Mouse (Mus musculus) heart, postnatal 14 days (tissue): Measurements from ENCODE around the gene Cyp2b19. TPM values are rescaled to one million over a fixed set of nuclear protein-coding genes. Genes with fewer than 3 reads are reported as not detected.
"Not testable (repeated sequence)": the region's sequence is repeated elsewhere in the genome, so short reads cannot be mapped to it uniquely, and the experiment has no call there.

Experiments used
- DNase-seq, 2 experiments: peaks; one replicate each; pipeline ENCODE4 v3.0.0; 2021 to 2022
- intact Hi-C: fragments of 180-260 bp; cut with DNase I; formaldehyde crosslinking; loops from one replicate; pipeline ENCODE4 v1.15.1; 2025
- long read RNA-seq, 2 experiments: library from polyadenylated mRNA; stranded (forward); transcript quantifications; one replicate each; pipeline ENCODE4 v2.0.0; 2021
- total RNA-seq, 2 experiments: library from RNA; stranded (reverse); gene quantifications; 2 replicates each; pipeline ENCODE4 v1.2.3; 2021

The Cyp2b19 gene
- total RNA-seq = not detected
- long read RNA-seq, experiment 1 = 0 reads
- long read RNA-seq, experiment 2 = 0 reads

DNA sequence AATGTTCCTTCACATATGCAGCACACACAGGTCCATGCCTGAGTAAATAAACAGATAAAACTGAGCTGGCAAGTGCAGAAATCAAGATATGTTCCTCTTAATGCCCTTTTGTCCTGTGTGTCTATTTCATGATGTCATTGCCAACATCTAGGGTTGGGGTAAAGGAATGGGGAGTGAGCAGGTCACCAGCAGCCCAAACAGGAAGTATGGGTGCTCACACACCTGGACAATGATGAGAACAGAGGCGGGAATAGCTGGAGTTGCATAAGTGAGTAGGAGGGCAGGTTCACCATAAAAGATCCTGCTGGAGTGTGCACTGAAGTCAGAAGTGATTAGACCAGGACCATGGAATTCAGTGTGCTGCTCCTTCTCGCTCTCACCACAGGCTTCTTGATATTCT lies at the start of gene Cyp2b19:
Cyp2b19 (plus strand) TSS at position 301 of the 400 bp plus-strand sequence.
- no peak for DNase-seq
- intact Hi-C loops = no loop called here

DNA sequence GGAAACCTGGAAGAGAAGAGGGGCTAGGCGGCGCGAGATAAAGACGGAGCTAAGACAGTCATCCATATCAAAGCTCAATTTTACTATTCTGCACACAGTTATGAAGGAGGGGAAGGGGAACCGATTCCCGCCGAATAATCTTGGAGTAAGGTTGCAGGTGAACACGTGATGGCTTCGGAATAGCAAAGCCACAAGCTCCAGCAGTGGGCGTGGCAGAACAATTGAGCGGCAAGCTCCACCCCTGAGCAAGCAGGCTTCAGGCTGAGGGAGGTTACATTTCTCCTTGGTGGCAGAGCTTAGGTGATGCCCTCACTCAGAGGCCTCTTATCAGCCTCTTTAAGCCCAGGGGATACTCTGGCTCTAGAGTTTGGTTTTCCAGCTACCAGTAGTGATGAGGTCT lies 45.9 kb upstream of the Cyp2b19 start:
- intact Hi-C loops = no loop called here
- no peak for DNase-seq

DNA sequence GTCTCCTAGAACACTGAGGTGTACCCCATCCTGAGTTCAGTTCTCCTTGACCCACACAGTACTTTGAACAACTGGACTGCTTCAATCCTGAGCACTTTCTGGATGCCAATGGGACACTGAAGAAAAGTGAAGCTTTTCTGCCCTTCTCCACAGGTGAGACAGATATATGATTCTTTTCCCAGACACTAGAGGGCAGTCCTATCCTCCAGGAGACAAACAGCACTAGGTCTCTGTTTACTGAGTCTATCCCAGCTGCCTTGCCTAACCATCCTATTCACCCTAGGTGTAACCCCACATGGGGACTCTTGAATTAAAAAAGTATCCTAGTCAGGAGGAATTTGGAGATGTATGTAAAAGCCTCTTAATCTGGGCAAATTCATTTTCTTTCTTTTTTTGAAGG lies 18.0 kb upstream of the Cyp2b19 start:
- DNase-seq = no peak
- intact Hi-C loops = no loop called here

GRCm38 (mm10) chr7:26743948-26744347 lies 13.0 kb upstream of the Cyp2b19 start:
- intact Hi-C loops = no loop called here
- no peak for DNase-seq

GRCm38 (mm10) chr7:26745486-26745885 lies 11.5 kb upstream of the Cyp2b19 start:
- no peak for DNase-seq
- intact Hi-C loops = no loop called here

DNA sequence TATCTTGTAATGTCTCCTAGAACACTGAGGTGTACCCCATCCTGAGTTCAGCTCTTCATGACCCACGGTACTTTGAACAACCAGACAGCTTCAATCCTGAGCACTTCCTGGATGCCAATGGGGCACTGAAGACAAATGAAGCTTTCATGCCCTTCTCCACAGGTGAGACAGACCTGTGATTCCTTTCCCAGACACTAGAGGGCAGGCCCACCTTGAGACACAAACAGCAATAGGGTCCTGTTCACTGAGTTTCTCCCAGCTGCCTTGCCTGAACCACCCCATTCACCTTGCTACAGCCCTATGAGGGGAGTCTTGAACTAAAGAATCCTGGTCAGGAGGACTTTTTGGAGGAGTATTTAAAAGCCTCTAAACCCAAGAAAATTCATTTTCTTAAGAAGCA lies 10.1 kb downstream of the Cyp2b19 start:
- intact Hi-C loops = no loop called here
- DNase-seq = peak in 1 of 2 experiments; percentile 8

- intact Hi-C loops = loop anchor here (10.0 kb wide), 1 partner anchor 355 kb away; no protein-coding TSS in a partner anchor
- DNase-seq = no peak
These were observed 13.0 kb downstream of the Cyp2b19 start for GRCm38 (mm10) chr7:26769881-26770470.

GRCm38 (mm10) chr7:26772866-26773586 lies 16.1 kb downstream of the Cyp2b19 start:
- DNase-seq = no peak
- intact Hi-C loops = loop anchor here (10.0 kb wide), 1 partner anchor 352 kb away; no protein-coding TSS in a partner anchor

DNA sequence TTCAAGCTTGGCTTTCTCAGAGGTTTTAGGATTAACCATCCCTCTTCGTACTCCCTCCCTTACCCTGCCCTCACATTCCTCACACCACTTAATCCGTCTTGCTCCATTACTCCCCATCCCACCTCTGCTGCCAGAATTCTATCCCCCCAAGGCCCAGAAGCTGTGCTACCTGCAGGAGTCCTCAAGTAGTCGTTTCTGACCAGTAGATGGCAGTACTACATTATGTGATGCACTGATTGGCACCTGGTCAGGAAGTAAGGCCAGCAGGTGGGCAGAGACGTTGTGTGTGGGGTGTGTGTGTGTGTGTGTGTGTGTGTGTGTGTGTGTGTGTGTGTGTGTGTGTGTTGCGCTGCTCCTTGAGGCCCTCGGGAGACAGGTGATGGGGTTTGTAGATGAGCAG lies 18.9 kb downstream of the Cyp2b19 start:
- no peak for DNase-seq
- intact Hi-C loops = loop anchor here (5.0 to 10.0 kb wide), 2 partner anchors 349 to 501 kb away; no protein-coding TSS in a partner anchor

GRCm38 (mm10) chr7:26777806-26778205 lies 20.9 kb downstream of the Cyp2b19 start:
- no peak for DNase-seq
- intact Hi-C loops = loop anchor here (5.0 to 10.0 kb wide), 2 partner anchors 347 to 499 kb away; no protein-coding TSS in a partner anchor

DNA sequence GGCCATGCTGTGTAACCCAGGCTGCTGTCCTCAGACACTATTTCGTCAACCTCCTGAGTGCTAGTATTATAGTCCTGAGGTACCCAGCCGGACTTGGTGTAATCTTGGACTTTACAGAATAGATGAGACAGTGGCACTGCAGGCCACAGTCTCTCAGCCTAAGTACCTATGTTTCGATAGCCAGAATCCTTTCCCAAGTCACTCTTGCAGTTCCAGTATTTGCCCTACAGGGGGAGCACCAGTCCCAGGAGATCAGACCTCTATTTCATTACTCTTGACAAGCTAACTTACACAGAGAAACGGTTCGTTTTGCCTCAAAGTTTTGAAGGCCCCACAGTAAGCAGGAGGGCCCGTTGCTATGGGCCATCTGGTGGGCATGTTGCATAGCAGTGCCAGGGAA lies 21.5 kb downstream of the Cyp2b19 start:
- DNase-seq = peak in 1 of 2 experiments; percentile 36
- intact Hi-C loops = loop anchor here (5.0 to 10.0 kb wide), 2 partner anchors 346 to 499 kb away; no protein-coding TSS in a partner anchor

- intact Hi-C loops = loop anchor here (5.0 to 10.0 kb wide), 2 partner anchors 345 to 497 kb away; no protein-coding TSS in a partner anchor
- no peak for DNase-seq
These were observed 23.0 kb downstream of the Cyp2b19 start for GRCm38 (mm10) chr7:26779799-26780416.

DNA sequence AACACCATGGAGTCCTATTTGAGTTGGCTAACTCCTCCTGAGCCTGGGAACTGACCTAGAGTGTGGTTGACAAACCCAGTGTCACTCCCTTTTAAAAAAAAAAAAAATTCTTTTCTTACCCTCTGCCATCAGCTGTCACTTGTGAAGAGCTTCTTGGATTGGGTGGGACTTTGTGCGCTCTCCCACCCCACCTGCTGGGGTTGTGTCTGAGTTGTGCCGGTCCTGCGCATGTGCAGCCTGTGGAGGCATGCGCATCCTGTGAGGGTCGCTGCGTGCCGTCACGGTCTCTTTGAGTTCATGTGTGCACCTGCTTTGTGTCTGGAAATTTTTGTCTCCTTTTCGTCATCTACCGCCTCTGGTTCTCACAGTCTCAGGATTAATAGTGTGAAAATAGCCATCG lies 23.6 kb downstream of the Cyp2b19 start:
- DNase-seq = no peak
- intact Hi-C loops = no loop called here

DNA sequence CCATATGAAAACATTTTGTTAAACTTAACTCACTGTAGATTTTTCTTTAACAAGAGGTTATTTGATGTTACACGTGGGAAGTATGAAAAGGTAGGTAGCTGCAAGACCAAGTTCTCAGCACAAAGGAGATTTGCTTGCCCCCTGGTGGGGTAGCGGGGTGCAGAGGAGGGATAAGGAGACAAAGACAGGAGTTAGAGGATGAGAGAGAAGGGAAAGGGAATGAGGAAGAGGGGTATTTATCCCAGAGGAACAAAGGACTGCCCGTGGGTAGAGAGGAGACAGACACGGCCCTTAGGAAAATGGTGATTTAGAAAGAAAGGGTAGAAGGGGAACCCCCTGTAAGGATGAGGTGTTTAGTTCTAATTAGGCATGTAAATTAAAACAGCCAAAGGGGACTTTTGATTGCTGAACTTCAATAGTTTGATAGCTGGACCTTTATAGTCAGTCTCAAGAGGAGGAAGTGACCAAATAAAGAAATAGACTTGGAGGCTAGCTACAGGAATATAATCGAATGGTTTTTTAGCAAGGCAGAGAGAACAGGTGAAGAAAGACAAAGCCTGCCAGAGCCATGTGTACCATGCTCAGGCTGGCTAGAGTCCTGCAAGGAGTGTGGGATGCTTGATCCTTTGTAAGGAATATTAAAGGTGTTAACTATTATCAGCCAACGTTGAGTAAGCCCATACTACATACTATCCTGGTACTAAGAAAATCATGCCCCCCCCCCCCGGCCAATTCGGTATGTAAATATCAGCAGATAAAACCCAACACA lies 24.2 kb downstream of the Cyp2b19 start:
- intact Hi-C loops = no loop called here
- DNase-seq = no peak

DNA sequence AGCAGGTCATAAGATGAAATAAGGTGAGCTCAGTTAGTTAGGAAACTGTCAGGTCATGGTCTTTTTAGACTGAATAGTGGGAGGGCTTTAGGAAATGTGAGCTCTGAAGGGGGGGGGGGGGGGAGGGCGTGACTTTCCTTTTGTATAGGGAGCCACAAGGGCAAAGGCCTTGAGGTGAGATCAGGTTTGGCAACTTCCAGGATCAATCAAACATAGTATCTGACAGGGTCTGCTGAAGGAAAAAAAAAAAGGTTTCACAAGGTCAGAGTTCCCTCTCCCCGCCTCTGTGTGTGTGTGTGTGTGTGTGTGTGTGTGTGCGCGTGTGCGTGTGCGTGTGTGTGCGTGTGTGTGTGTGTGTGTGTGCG lies 24.8 kb downstream of the Cyp2b19 start:
- intact Hi-C loops = no loop called here
- DNase-seq = no peak

- intact Hi-C loops = no loop called here
These were observed 26.2 kb downstream of the Cyp2b19 start for GRCm38 (mm10) chr7:26783163-26783562.

DNA sequence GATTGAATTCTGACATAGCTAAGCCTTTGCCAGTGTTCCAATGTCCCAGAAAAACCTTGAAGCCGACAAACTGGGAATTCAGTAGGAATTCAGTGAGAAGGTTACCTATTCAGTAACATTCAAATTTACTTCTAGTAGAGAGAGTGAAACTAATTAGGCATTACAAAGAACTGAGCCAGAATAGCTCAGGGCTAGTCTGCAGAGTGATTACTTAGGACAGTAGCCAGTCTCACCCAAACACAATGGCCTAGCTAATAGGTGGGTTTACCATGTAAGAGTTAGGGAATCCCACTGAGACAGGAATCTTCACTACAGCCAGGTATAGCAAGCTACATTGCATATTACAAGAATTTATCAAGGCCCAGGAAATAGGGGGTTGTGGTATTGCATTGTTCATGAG lies 29.1 kb downstream of the Cyp2b19 start:
- intact Hi-C loops = not testable (repeated sequence)

More at GRCm38 (mm10) chr7:26783163-26783562, 26.2 kb downstream of the Cyp2b19 start:
- peak in 1 of 2 experiments; percentile 9 for DNase-seq

GRCm38 (mm10) chr7:26789984-26790383 lies 33.0 kb downstream of the Cyp2b19 start:
- no peak for DNase-seq
- intact Hi-C loops = no loop called here

More for the DNA sequence above, 29.1 kb downstream of the Cyp2b19 start:
- DNase-seq = not testable (repeated sequence)

DNA sequence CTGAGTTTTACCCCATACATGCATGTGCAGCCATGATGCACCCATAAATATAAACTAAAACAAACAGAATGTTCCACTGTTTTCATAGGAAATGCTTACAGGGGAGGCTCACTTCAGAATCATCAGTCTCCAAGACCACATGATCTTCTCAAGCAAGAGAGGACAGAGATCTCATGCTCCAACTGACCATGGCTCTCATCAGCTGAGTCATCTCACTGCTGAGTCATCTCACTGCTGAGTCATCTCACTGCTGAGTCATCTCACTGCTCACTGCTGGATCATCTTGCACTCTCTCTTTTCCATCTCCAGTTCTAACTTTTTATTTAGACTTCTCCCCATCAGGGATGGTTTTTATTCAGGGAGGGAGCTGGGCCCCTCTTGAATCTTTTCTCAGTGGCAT lies 43.2 kb downstream of the Cyp2b19 start:
- DNase-seq = no peak
- intact Hi-C loops = no loop called here

DNA sequence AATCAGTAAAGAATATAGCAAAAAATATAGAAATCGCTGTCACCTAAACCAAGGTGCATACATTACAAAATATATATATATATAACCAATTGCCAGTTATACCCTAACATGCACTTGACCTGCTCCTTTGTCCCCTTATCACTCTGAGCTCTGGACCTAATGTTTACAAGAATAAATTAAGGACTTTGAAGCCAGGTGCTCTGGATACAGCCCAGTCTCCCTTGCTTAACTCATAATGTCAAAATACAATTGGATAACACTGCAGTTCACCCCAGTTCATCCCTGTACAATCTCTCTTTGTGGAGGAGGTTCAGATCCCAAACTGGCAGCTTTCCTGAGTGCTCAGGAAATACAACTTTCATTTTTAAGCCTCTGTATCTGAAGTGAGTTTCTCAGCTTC lies 44.1 kb downstream of the Cyp2b19 start:
- no peak for DNase-seq
- intact Hi-C loops = no loop called here
